17 mouse cellular contexts compared by ENCODE assay signal in the genomic region with DNA sequence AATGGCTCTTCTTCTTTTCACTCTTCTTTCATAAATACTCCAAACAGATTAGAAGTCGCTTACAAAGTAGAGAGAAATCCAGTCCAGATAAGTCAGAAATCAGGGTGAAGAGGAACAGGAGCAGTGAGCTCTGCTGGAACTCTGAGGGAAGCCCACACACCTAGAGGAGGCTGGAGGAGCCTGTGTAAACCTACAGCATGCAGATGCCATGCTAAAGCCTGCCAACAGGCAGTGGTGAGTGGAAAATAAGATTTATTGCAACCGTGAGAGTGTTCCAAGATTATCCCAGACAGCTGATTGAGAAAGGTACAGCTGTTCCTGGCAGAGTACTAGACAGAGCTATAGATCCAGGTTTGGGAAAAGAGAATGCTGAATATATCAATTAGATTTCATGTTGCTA.
"Had no signal": no experiment of that assay in that cellular context is flagged by ENCODE, and none has a peak within 500 bp of the region (broad histone marks: within the 10 kb centered on the region; RNA-seq: fewer than 3 reads in every experiment).

No protein-coding gene starts in this region.

- H3K27ac ChIP-seq: hindbrain, postnatal 0 days; intestine, embryonic 15.5 days; limb, embryonic 15.5 days; liver, embryonic 12.5 days; lung, embryonic 15.5 days; macrophage; midbrain, embryonic 15.5 days; neural tube, embryonic 12.5 days had no signal

- ATAC-seq: hindbrain, postnatal 0 days; intestine, embryonic 15.5 days; liver, embryonic 12.5 days; midbrain, embryonic 15.5 days had no signal

- H3K4me3 ChIP-seq: intestine, embryonic 15.5 days; limb, embryonic 15.5 days; liver, embryonic 12.5 days; lung, embryonic 15.5 days; megakaryocyte, embryonic 14.5 days; midbrain, embryonic 15.5 days; neural tube, embryonic 12.5 days had no signal

- H3K36me3 ChIP-seq: intestine, embryonic 15.5 days; limb, embryonic 15.5 days; liver, embryonic 12.5 days; lung, embryonic 15.5 days; midbrain, embryonic 15.5 days; neural tube, embryonic 12.5 days had no signal

- H3K9me3 ChIP-seq: intestine, embryonic 15.5 days; limb, embryonic 15.5 days; liver, embryonic 12.5 days; lung, embryonic 15.5 days; midbrain, embryonic 15.5 days; neural tube, embryonic 12.5 days had no signal

- DNase-seq: kidney, adult 18-20 months; kidney, postnatal 10 days; layer of hippocampus, postnatal 36 days; lung, postnatal 14 days; spleen, adult 18-20 months; thymus, adult 18-20 months; thymus, postnatal 14 days had no signal

- H3K27me3 ChIP-seq: intestine, embryonic 15.5 days; limb, embryonic 15.5 days; liver, embryonic 12.5 days; lung, embryonic 15.5 days; megakaryocyte, embryonic 14.5 days; midbrain, embryonic 15.5 days; neural tube, embryonic 12.5 days had no signal

- H3K4me1 ChIP-seq: intestine, embryonic 15.5 days; limb, embryonic 15.5 days; liver, embryonic 12.5 days; lung, embryonic 15.5 days; megakaryocyte, embryonic 14.5 days; midbrain, embryonic 15.5 days had no signal

- H3K4me2 ChIP-seq: intestine, embryonic 15.5 days; limb, embryonic 15.5 days; liver, embryonic 12.5 days; lung, embryonic 15.5 days; midbrain, embryonic 11.5 days; midbrain, embryonic 15.5 days; neural tube, embryonic 12.5 days had no signal

- H3K9ac ChIP-seq: intestine, embryonic 15.5 days; limb, embryonic 15.5 days; liver, embryonic 12.5 days; lung, embryonic 15.5 days; midbrain, embryonic 15.5 days; neural tube, embryonic 12.5 days had no signal
